Mouse (Mus musculus) right cerebral cortex, adult 2 months (tissue): ENCODE results near the gene Guca2a.
"Not testable (repeated sequence)": the region's sequence is repeated elsewhere in the genome, so short reads cannot be mapped to it uniquely, and the experiment has no call there.

Experiments
- DNase-seq, 2 experiments: peaks; one replicate each; pipeline ENCODE4 v3.0.0; 2021 to 2022; ENCODE audit warnings: low spot score in 2 of 2

The Guca2a gene

DNA sequence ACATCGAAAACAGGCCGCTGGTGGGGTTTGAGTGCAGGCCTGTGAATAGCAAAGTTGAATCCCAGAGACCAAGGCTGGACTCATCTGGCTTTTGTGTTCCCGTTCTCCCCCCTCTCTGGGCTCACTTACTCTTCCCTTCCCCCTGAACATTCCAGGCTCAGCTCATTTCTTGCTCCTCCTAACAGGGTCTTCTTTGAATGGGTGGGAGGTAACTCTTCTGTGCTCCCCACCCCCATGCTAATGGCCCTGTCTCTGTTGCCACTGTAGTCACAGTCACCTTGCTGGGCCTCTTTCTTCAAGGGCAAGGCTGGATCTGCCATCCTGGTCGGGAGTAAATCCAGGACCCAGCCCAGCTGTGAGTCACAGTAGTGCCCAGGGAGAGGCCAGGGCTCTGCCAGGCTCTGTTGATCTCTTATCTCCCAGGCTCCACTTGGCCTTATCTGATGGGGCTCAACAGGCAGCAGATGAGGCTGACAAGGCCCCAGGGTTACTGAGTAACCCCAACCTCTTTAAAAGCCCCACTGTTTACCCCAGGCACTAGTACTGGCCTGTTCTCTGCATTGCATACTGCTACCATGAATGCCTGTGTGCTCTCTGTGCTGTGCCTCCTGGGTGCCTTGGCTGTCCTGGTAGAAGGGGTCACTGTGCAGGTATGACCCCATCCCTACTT lies at the start of gene Guca2a:
Gene Guca2a (plus strand): TSS at position 529 of the 670 bp plus-strand sequence.
- DNase-seq, result no peak

DNA sequence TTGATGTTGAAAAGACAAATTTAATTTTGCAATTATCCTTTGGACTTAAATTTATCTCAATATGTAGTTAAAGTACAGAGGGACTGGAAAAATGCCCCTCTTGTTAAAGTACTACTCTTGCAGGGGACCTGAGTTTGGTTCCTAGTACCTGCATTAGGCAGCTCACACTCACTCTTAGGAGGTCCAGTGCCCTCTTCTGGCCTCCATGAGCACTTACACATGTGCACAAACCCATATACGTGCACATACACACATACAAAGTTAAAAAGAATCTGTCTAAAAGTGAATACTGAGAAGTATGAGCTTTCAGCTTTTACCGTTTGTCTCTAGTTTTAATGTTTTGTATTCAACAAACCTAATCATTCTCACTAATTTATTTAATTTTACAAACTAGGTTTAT lies 49.5 kb upstream of the Guca2a start:
- DNase-seq, result no peak

DNA sequence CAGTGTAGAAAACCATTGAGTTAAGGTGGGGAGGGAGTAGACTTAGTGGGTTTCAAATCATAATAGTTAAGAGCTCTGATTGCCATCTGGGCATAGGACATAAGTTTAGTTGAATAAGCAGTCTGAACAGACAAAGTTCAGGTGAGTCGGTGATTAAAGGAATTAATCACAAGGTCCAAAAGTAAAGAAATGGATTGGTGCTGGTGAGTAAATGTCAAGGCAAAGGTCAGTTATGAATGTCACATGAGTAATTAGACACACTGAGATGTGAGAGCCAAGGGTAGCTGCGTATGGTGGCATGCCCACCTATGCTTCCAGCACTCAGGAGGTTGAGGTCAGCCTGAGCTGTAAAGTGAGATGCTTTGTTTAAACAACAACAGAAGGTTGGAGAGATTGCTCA lies 48.1 kb upstream of the Guca2a start:
- no peak for DNase-seq

DNA sequence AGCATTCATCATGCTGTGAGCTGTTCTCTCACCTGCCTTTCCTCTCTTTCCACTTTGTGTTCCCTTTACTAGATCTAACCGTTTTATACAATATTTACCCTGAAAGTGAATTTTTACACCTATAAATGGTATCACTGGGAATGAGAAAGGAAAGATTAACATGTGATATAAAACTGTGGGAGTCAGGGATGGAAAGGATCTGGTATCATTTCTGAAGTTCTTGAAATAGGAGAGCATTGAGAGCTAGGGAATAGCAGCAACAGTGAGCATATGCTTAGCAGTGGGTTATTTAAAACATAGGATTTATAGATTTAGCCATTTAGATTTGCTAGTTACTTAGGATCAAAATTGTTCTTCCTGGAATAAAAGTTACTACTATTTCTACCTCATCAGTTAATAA lies 47.5 kb upstream of the Guca2a start:
- DNase-seq, result no peak

DNA sequence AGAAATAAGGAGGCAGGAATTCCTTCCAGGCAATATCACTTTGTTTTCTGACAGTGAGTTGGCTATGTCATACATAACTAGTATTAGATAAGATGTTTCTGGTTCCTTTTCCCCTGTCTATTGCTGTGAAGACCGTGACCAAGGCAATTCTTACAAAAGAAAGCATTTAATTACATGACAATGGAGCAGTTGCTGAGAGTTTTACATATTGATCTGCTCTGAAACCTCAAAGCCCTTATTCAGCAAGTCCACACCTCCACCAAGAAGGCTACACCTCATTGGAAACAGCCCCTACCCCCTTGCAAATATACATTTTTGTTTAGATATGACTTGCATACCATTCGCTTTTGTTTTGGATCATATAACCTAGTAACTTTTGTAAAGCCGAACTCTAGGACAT lies 45.0 kb upstream of the Guca2a start:
- no peak for DNase-seq

DNA sequence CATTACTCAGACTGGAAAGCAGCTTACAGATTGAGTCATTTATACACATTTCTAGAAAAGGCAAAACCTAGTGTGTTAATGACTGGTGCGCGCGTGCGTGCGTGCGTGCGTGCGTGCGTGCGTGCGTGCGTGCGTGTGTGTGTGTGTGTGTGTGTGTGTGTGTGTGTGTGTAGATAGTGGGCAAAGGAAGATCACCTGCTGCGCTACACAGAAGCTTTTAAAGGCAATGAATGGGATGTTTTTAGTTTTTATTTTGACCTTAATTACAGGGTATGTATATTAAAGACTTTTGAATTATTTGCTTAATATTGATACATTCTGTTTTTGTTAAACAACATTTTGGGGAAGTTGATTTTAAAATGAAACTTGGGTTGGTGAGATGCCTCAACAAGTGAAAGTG lies 43.2 kb upstream of the Guca2a start:
- no peak for DNase-seq

DNA sequence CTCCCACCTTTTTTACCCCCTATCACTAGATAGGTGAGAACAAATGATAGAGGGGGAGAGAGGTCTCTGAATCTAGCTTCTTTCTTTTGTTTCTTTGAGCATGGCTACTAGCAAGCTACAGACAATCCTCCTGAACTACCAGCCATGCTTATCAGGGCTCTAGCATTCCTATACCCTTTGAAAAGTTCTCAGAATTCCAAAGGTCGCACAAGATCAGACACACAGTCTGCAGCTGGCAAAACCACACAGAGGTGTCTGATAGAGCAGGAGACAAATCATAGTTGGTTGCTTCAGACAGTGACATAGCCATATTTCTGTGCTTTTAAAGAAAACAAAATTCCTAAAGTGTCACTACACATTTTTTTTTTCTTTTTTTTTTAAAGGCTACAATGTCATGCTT lies 37.9 kb upstream of the Guca2a start:
- no peak for DNase-seq

DNA sequence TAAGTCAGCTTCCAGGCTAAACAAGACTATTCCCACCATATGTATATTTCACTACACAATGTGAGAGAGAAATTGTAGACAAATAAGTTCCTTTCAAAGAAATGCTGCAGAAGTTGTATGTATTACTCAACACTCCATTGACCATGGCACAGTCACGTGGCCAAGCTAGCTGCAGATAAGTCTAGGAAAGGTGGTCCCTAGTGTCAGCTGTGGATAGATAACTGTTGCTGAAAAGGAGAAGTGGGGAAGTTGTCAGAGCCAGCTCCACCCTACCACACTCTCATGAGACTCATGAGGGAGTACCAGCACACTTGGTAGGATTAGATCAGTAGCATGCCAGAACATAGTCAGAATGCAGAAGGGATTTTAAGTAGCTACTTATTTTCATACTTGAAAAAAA lies 28.0 kb upstream of the Guca2a start:
- no peak for DNase-seq

DNA sequence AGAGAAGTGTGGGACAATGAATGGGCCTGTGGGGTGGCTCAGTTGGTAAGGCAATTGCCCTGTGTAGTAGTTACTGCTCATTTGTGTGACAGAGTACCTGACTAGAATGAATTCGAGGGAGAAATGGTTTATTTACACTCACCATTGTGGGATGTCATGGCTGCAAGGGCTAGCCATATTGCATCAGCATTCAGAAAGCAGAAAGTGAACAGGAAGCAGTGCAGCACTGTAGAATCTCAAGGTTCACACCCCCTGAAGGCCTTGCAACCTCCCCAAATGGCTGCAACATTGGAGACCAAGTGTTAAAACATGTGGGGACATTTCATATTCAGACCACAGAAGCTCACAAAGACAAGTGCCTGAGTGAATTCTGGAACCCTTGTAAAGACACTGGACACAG lies 23.4 kb upstream of the Guca2a start:
- DNase-seq, result no peak

DNA sequence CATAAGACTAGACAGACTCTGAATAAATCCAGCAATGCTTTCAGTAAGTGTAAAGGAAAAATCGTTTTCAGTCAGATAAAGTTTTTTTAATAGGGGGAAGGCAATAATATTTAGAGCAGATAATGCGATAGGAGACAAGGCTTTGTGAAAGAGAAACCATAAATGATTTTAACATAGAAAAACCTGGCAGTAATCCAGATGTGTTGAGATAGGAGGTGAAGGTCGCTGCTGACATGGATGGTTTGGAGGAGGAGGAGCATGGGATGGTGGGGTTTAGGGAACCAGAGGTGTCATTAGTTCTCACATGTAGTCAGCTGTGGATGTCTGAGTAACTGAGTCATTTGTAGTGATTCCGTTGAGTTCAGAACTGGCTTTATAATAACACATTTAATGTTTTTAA lies 22.8 kb upstream of the Guca2a start:
- DNase-seq, result no peak

DNA sequence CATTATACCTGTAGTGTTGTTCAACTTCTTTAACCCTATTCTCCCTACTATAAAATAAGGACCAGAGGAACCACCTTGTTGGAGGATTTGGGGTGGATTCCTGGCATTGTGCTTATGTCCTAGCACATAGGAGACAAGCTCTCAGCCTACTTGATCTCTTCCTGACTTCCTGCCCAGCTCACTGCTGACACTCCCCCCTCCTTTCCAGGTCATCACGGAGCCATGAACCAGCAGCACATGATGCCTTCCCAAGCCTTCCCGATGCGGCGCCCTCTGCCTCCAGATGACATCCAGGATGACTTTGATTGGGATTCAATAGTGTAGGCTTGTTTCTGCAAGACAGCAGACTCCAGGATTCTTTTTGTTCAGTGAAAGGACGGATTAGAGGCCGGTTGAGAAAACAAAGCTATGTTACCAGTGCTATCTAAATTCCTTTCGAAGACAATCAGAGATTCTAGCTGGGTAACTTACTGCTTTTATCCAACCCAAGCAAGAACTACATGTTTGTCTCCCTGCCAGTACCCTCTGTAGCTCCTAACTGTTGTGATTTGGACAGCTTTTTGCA lies 11.3 kb upstream of the Guca2a start:
- DNase-seq, result no peak

DNA sequence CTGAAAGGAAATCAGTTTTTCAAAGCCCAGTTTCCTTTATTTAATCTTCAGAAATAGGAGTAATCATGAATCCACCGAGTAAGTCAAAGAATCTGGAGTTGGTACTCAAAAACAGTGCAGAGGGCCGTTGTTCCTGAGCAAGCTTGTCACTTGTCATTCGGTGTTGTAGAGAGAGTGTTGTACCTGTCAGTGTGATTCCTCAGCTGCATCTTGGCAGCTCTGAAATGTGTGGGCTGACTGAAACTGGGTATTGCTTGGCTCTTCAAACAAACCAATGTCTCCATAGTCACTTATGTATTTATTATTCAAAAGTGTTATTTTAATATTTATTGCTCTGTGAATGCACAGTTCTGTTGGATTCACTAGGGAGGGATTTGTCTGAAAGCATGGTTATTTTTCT lies 10.6 kb upstream of the Guca2a start:
- no peak for DNase-seq

DNA sequence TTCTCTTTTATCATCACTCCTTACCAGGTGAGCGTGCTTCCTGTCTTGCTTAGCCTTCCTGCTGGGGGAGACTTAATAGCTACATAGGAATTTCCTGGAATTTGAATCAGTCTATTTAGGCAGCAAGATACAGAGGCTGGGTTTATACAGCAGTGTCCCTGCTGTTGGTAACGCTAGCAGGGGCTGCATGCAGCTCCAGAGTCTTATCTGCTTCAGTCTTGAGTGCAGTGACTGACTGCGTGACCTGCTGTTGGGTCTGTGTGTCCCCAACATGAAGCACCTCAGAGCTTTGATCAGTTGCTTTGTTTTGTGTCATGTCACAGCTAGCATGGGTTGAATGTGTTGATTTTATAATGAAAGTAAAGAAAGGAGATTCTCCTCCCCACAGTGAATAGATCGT lies 10.2 kb upstream of the Guca2a start:
- DNase-seq, result no peak

DNA sequence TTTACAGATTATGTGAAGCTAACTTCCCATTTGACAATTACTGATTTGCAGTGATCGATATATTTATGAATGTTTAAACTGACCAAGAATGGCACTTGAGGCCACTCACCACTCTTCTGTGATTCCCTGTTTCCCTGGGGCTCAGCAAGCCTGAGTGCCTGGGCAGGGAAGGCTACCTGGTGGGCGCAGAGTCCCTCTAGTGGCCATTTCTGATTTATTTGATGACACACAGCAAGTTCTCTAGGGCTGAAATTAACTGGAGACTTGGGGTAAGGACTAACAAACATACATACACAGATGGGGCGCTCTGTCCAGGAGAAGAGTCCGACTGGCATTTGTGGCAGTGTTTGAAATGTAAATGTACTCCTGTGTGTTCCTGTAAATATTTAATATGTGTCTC lies 9.1 kb upstream of the Guca2a start:
- not testable (repeated sequence) for DNase-seq

DNA sequence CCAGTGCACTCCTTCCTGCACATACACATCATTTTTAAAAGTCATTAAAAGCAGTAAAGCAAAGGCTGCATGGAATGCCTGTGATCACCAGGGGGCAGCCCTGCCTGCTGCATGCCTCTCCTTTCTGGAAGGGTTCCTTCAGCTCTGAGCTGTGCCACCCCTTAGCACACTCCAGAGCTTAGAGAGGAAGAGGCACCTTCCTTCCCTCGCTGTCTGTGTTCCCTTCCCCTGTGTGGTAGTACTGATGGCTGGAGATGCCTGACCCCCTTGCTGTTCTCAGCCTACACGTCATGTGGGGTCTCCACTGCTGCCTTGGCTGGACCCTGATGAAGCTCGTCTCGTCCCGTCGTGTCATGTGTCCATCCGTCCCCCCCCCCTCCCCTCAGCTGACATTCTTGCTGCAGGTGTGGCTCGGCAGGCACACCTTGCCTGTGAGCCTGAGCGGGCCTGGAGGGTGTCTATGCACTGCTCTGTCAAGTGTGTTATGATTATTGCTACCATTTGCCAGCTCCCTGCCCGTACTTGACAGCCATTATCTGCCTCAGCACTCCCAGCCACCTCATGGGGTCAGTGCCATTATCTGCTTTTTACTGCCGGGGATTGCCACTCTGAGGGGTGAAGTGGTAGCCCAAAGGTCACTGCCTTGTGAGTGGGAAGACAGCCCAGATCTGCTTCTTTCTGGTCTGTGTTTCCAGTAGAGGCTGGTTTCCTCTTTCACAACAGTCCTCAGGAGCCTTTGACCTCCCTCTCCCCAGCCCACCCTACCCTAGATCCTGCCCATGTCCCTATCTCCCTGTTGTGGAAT lies 6.2 kb upstream of the Guca2a start:
- peak; percentile 52 to 63 for DNase-seq

DNA sequence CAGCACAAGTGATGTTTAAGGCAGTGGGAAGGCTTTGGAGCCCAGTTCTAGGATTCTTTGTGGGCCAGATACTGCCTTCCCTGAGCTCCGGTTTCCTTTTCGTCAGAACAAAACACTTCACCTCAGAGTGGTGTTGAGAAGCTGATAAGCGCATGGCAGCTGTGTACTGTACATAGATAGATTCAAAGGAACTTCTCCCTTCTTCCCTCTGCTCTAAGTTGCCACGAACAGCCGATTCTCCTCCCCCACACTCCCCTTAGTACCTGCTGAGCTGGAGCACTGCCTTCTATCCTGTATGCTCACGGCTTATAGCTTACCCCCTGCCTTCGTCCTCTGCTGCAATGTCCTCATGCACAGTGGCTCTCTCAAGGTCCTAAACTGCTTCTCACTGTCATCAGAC lies 4.8 kb upstream of the Guca2a start:
- no peak for DNase-seq

DNA sequence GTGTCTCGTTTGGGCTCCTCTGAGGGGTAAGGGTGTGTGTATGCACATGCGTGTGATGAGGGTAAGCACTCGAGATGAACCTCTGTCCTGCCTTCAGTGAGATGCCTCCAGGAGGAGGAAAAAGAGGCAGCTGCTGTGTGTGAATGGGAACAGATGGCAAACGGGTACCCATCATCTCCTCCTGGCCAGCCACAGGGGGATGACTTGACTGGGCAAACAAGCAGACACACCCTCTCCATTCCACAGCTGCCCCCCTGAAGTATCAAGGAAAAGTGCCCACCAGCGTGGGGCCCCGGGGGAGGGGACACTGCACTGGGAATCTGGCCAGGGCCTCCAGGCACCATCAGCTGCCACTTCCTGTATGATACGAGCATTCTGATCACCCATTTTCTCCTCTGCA lies 4.2 kb upstream of the Guca2a start:
- no peak for DNase-seq

DNA sequence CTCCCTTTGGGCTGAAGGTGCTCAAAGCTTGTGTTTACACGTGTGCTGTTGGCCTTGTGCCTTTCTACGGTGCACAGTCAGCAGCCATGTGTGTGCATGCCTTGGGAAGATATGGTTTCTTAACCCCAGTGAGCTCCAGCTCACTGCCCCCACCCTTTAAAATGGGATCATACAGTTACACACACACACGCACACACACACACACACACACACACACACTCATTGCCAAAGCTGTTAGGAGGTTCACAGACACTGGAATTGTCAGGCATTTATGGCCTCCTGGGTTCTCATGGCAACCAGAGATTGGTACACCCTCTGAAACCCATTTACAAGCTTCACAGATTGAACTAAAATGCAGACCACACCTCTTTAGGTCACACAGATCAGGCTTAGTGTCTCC lies 3.6 kb upstream of the Guca2a start:
- DNase-seq, result no peak

DNA sequence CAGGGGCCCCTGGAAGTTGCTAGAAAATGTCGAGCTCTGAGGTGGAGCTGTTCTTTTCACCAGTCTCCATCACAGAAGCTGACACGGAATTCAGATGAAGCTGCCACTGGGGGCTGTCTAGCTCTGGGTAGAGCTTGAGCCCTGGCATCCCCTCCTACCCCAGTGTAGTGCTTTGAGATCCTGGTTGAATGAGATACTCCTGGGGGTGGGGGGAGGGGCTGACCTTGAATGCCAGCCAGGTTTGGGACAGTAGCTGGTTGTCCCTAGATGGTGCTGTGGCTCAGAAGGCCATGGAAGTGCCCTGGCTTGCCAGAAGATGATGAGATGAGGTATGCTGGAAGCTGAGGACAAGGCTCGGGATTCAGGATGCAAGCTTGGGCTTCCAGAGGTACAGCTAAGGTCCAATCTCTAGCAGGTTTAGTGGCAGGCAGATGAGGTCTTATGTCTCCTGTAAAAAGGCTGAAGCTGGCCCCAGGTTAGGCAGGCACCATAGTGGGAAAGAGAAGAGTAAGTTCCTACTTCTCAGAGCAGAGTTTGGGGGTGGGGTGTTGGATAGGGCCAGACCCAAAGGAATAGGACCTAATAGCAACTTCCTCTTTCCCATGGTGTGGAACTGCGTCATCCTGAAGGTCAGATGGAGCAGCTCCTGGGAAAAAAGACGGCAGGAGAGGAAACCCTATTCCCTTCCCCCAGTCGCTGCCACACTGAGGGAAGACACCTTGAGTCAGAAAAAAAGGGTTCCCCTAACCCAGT lies 2.4 kb upstream of the Guca2a start:
- no peak for DNase-seq

DNA sequence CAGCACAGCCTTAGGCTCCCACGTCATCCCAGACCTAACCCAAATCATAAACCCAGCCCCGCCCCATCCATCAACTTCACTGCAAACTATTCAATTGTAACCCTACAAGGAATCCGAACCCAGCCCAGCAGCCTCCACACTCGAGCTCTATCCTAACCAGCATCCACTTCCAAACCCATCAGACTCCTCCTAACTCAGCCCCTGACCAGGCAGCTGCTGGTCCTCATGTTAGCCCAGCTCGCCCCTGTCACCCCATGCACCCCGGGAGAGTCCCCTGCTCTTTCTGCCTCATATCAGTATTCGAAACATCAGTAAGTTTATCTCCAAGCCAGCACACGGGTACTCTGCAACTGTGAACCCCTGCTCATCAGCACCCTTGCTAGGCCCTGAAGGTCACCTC lies 1.8 kb upstream of the Guca2a start:
- no peak for DNase-seq

DNA sequence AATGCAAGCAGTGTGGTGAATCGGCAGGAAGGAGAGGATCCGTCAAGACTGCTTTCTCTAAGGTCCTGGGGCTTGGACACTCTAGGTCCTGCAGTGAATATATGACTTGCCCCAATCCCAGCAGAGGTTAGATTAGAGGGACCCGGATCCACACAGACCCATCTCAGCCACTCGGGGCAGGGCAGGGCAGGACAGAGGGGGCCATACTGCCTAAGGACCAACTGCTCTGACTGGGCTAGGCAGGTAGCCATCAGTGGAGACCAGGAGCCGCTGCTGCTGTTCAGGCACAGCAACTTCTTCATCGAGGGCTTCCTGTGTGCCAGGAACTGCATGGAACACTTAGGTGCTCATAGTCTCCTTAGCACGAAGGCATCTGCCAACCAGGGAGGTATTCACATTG lies 773 bp upstream of the Guca2a start:
- DNase-seq, result no peak

DNA sequence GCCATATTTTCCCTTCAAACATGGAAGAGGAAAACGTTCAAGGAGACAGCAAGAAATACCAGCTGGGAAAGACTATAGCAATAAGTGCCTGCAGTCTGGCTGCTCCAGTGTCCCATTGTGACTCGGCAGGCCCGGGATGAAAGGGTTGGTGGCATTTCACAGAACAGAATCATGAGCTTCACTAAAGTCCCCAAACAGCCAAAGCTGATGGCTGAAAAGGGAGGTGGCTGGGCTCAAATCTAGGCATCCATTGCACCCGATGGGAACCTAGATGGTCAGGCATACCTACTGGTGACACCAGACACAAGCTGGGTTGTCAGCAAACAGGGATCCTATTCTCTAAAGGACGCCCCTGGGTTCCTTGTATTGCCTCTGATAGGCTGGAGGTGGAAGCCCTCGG lies 442 bp downstream of the Guca2a start:
- DNase-seq, result no peak

DNA sequence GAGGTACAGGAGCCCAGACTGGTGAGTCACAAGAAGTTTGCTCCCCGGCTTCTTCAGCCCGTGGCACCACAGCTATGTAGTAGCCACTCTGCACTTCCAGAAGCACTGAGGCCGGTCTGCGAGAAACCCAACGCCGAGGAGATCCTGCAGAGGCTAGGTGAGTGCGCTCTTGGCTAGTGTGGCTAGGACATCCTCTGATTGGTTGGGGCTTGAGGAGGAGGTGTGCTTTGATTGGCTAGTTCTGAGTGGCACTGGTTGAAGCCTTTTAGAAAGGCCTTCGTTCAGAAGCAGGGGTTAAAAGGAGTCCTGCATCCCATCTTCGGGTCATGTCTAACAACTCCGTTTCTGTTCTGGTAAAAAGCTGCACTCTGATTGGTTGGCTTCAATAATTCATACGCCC lies 1.2 kb downstream of the Guca2a start:
- no peak for DNase-seq
